Mouse (Mus musculus): ENCODE results near the gene 9330182L06Rik. TPM values are rescaled to one million over a fixed set of nuclear protein-coding genes. Genes with fewer than 3 reads are reported as not detected.

9330182L06Rik gene
- polyA plus RNA-seq, 1 experiment: 0.16 TPM

GRCm38 (mm10) chr5:9361982-9362661, 96.2 kb downstream of the 9330182L06Rik start:
- 74% methylated on average over 7 of the region's 7 CpGs for WGBS
- no peak overlapping the region for H3K27ac ChIP-seq (ENCODE audit: insufficient read depth, low read depth, low read length)
- H3K36me3 ChIP-seq (ENCODE audit: control insufficient read depth, insufficient read depth, low read length): no peaks in the 10 kb centered on the region
- TF ChIP-seq POLR2A (IDR thresholded peaks at IDR 0.05; ENCODE audit: low read depth, low read length): no peak
- TF ChIP-seq CTCF (IDR thresholded peaks at IDR 0.05; ENCODE audit: extremely low read depth, insufficient read length, insufficient replicate concordance, low read depth, low read length): no peak
- H3K4me3 ChIP-seq (ENCODE audit: low read depth, low read length): no peak overlapping the region
- no peaks in the 10 kb centered on the region for H3K27me3 ChIP-seq (ENCODE audit: control insufficient read depth, insufficient read depth, low read length)
- H3K4me1 ChIP-seq (ENCODE audit: control insufficient read depth, insufficient read depth, insufficient read length, low read length): no peaks in the 10 kb centered on the region

- H3K36me3 ChIP-seq (ENCODE audit: control insufficient read depth, insufficient read depth, low read length): no peaks in the 10 kb centered on the region
- no peaks in the 10 kb centered on the region for H3K27me3 ChIP-seq (ENCODE audit: control insufficient read depth, insufficient read depth, low read length)
- no peaks in the 10 kb centered on the region for H3K4me1 ChIP-seq (ENCODE audit: control insufficient read depth, insufficient read depth, insufficient read length, low read length)
- no peak overlapping the region for H3K4me3 ChIP-seq (ENCODE audit: low read depth, low read length)
- WGBS: 61% methylated on average over 1 of the region's 1 CpGs
- no peak for TF ChIP-seq POLR2A (IDR thresholded peaks at IDR 0.05; ENCODE audit: low read depth, low read length)
- TF ChIP-seq CTCF (IDR thresholded peaks at IDR 0.05; ENCODE audit: extremely low read depth, insufficient read length, insufficient replicate concordance, low read depth, low read length): no peak
- no peak overlapping the region for H3K27ac ChIP-seq (ENCODE audit: insufficient read depth, low read depth, low read length)
Measured at GRCm38 (mm10) chr5:9364937-9365336, 99.0 kb downstream of the 9330182L06Rik start.

- Histone ChIP-seq H3K4me3 (ENCODE audit: low read depth, low read length) (no peak overlapping the region), H3K36me3 (ENCODE audit: control insufficient read depth, insufficient read depth, low read length) (no peaks in the 10 kb centered on the region), H3K4me1 (ENCODE audit: control insufficient read depth, insufficient read depth, insufficient read length, low read length) (no peaks in the 10 kb centered on the region), H3K27me3 (ENCODE audit: control insufficient read depth, insufficient read depth, low read length) (no peaks in the 10 kb centered on the region), H3K27ac (ENCODE audit: insufficient read depth, low read depth, low read length) (no peak overlapping the region)
- 70% methylated on average over 11 of the region's 11 CpGs for WGBS
- TF ChIP-seq CTCF (IDR thresholded peaks at IDR 0.05; ENCODE audit: extremely low read depth, insufficient read length, insufficient replicate concordance, low read depth, low read length): no peak
- TF ChIP-seq POLR2A (IDR thresholded peaks at IDR 0.05; ENCODE audit: low read depth, low read length): no peak
Measured at GRCm38 (mm10) chr5:9367920-9368692, 102.2 kb downstream of the 9330182L06Rik start.

GRCm38 (mm10) chr5:9371127-9371526, 105.2 kb downstream of the 9330182L06Rik start:
- WGBS: 87% methylated on average over 3 of the region's 3 CpGs
- TF ChIP-seq CTCF (IDR thresholded peaks at IDR 0.05; ENCODE audit: extremely low read depth, insufficient read length, insufficient replicate concordance, low read depth, low read length) (no peak), POLR2A (IDR thresholded peaks at IDR 0.05; ENCODE audit: low read depth, low read length) (no peak)

GRCm38 (mm10) chr5:9373341-9373740, 107.4 kb downstream of the 9330182L06Rik start:
- TF ChIP-seq CTCF (IDR thresholded peaks at IDR 0.05; ENCODE audit: extremely low read depth, insufficient read length, insufficient replicate concordance, low read depth, low read length): no peak
- TF ChIP-seq POLR2A (IDR thresholded peaks at IDR 0.05; ENCODE audit: low read depth, low read length): no peak
- Histone ChIP-seq H3K27ac (ENCODE audit: insufficient read depth, low read depth, low read length) (no peak overlapping the region), H3K36me3 (ENCODE audit: control insufficient read depth, insufficient read depth, low read length) (no peaks in the 10 kb centered on the region), H3K27me3 (ENCODE audit: control insufficient read depth, insufficient read depth, low read length) (no peaks in the 10 kb centered on the region), H3K4me3 (ENCODE audit: low read depth, low read length) (no peak overlapping the region), H3K4me1 (ENCODE audit: control insufficient read depth, insufficient read depth, insufficient read length, low read length) (no peaks in the 10 kb centered on the region)
- 72% methylated on average over 4 of the region's 4 CpGs for whole genome bisulfite sequencing

More at GRCm38 (mm10) chr5:9371127-9371526, 105.2 kb downstream of the 9330182L06Rik start:
- no peak overlapping the region for H3K27ac ChIP-seq (ENCODE audit: insufficient read depth, low read depth, low read length)
- H3K27me3 ChIP-seq (ENCODE audit: control insufficient read depth, insufficient read depth, low read length): no peaks in the 10 kb centered on the region
- H3K36me3 ChIP-seq (ENCODE audit: control insufficient read depth, insufficient read depth, low read length): no peaks in the 10 kb centered on the region
- no peak overlapping the region for H3K4me3 ChIP-seq (ENCODE audit: low read depth, low read length)
- no peaks in the 10 kb centered on the region for H3K4me1 ChIP-seq (ENCODE audit: control insufficient read depth, insufficient read depth, insufficient read length, low read length)

GRCm38 (mm10) chr5:9389968-9390367, 124.0 kb downstream of the 9330182L06Rik start:
- no peak overlapping the region for H3K4me3 ChIP-seq (ENCODE audit: low read depth, low read length)
- H3K36me3 ChIP-seq (ENCODE audit: control insufficient read depth, insufficient read depth, low read length): no peaks in the 10 kb centered on the region
- TF ChIP-seq CTCF (IDR thresholded peaks at IDR 0.05; ENCODE audit: extremely low read depth, insufficient read length, insufficient replicate concordance, low read depth, low read length): no peak
- no peak for TF ChIP-seq POLR2A (IDR thresholded peaks at IDR 0.05; ENCODE audit: low read depth, low read length)
- 75% methylated on average over 7 of the region's 7 CpGs for WGBS
- H3K27me3 ChIP-seq (ENCODE audit: control insufficient read depth, insufficient read depth, low read length): no peaks in the 10 kb centered on the region
- no peaks in the 10 kb centered on the region for H3K4me1 ChIP-seq (ENCODE audit: control insufficient read depth, insufficient read depth, insufficient read length, low read length)
- no peak overlapping the region for H3K27ac ChIP-seq (ENCODE audit: insufficient read depth, low read depth, low read length)

- Histone ChIP-seq H3K4me1 (ENCODE audit: control insufficient read depth, insufficient read depth, insufficient read length, low read length) (no peaks in the 10 kb centered on the region), H3K27me3 (ENCODE audit: control insufficient read depth, insufficient read depth, low read length) (no peaks in the 10 kb centered on the region), H3K36me3 (ENCODE audit: control insufficient read depth, insufficient read depth, low read length) (no peaks in the 10 kb centered on the region), H3K27ac (ENCODE audit: insufficient read depth, low read depth, low read length) (no peak overlapping the region), H3K4me3 (ENCODE audit: low read depth, low read length) (no peak overlapping the region)
- 54% methylated on average over 1 of the region's 1 CpGs for WGBS
- TF ChIP-seq POLR2A (IDR thresholded peaks at IDR 0.05; ENCODE audit: low read depth, low read length): no peak
- TF ChIP-seq CTCF (IDR thresholded peaks at IDR 0.05; ENCODE audit: extremely low read depth, insufficient read length, insufficient replicate concordance, low read depth, low read length): no peak
Measured at GRCm38 (mm10) chr5:9391858-9392393, 126.0 kb downstream of the 9330182L06Rik start.
